Mouse (Mus musculus): Measurements from ENCODE around the gene Fzd4.

GRCm38 (mm10) chr7:89370086-89370485 lies 34.1 kb upstream of the Fzd4 start:
- TF ChIP-seq CTCF (IDR thresholded peaks at IDR 0.05; ENCODE audit: control insufficient read depth, insufficient read depth, insufficient read length) (no peak), USF1 (IDR thresholded peaks at IDR 0.05; ENCODE audit: low read depth) (no peak), CEBPB (IDR thresholded peaks at IDR 0.05; ENCODE audit: low read depth) (no peak), MYOG (IDR thresholded peaks at IDR 0.05; ENCODE audit: control insufficient read depth, extremely low read depth, insufficient read length) (no peak), MYOD1 (IDR thresholded peaks at IDR 0.05; ENCODE audit: control insufficient read depth, insufficient read length, low read depth) (no peak), FOSL1 (IDR thresholded peaks at IDR 0.05; ENCODE audit: insufficient read depth, low read length, poor library complexity, severe bottlenecking) (no peak)
